Mouse (Mus musculus) lung, postnatal 4 days (tissue): Measurements from ENCODE around the gene Rabl6.

Experiments
- DNase-seq, 2 experiments: peaks; one replicate each; pipeline ENCODE4 v3.0.0; 2021

Rabl6 gene

GRCm38 (mm10) chr2:25607761-25608622 is at the start of gene Rabl6:
TSS of gene Rabl6 (minus strand) at chr2:25608521.
- DNase-seq: peak; percentile 92 to 93

- DNase-seq: no peak
Observed at GRCm38 (mm10) chr2:25657652-25658051, 49.3 kb upstream of the Rabl6 start, which contains the start of gene Lcn5. TSS of gene Lcn5 (plus strand) at chr2:25657952.

GRCm38 (mm10) chr2:25657246-25657645 is 48.9 kb upstream of the Rabl6 start:
- no peak for DNase-seq

- no peak for DNase-seq
Observed at GRCm38 (mm10) chr2:25656691-25657090, 48.4 kb upstream of the Rabl6 start.

- no peak for DNase-seq
Observed at GRCm38 (mm10) chr2:25654502-25654901, 46.2 kb upstream of the Rabl6 start.

GRCm38 (mm10) chr2:25652902-25653301 is 44.6 kb upstream of the Rabl6 start, which contains the start of gene Lcn8:
TSS of gene Lcn8 (plus strand) at chr2:25653120.
- no peak for DNase-seq

GRCm38 (mm10) chr2:25639890-25640289 is 31.6 kb upstream of the Rabl6 start:
- peak in 1 of 2 experiments; percentile 41 for DNase-seq

- no peak for DNase-seq
Observed at GRCm38 (mm10) chr2:25634046-25634445, 25.7 kb upstream of the Rabl6 start.

GRCm38 (mm10) chr2:25633616-25634015 is 25.3 kb upstream of the Rabl6 start:
- no peak for DNase-seq

- DNase-seq: no peak
Observed at GRCm38 (mm10) chr2:25628738-25629137, 20.4 kb upstream of the Rabl6 start.

GRCm38 (mm10) chr2:25627811-25628210 is 19.5 kb upstream of the Rabl6 start, which contains the start of gene Fcna:
TSS of gene Fcna (minus strand) at chr2:25628030.
- no peak for DNase-seq

- DNase-seq: no peak
Observed at GRCm38 (mm10) chr2:25625986-25626385, 17.7 kb upstream of the Rabl6 start.

GRCm38 (mm10) chr2:25621229-25622200 is 13.2 kb upstream of the Rabl6 start, which contains the start of gene Tmem141:
TSS of gene Tmem141 (minus strand) at chr2:25622005.
- DNase-seq: peak; percentile 92 to 94

- no peak for DNase-seq
Observed at GRCm38 (mm10) chr2:25620852-25621228, 12.5 kb upstream of the Rabl6 start.

GRCm38 (mm10) chr2:25620386-25620785 is 12.1 kb upstream of the Rabl6 start:
- no peak for DNase-seq

- no peak for DNase-seq
Observed at GRCm38 (mm10) chr2:25617578-25617977, 9.3 kb upstream of the Rabl6 start, which contains the start of gene Ccdc183. TSS of gene Ccdc183 (minus strand) at chr2:25617678.

- DNase-seq: no peak
Observed at GRCm38 (mm10) chr2:25616398-25616797, 8.1 kb upstream of the Rabl6 start.

GRCm38 (mm10) chr2:25608671-25609070 is 350 bp upstream of the Rabl6 start:
- no peak for DNase-seq

- DNase-seq: no peak
Observed at GRCm38 (mm10) chr2:25602526-25602925, 5.8 kb downstream of the Rabl6 start.

GRCm38 (mm10) chr2:25600037-25600436 is 8.3 kb downstream of the Rabl6 start:
- no peak for DNase-seq

- no peak for DNase-seq
Observed at GRCm38 (mm10) chr2:25598749-25599148, 9.6 kb downstream of the Rabl6 start.

- DNase-seq: no peak
Observed at GRCm38 (mm10) chr2:25596765-25597510, 11.4 kb downstream of the Rabl6 start.
